Mouse (Mus musculus) limb, embryonic 12.5 days (tissue): ENCODE results near the gene Bicral. TPM values are rescaled to one million over a fixed set of nuclear protein-coding genes. Genes with fewer than 3 reads are reported as not detected.
"Not testable (repeated sequence)": the region's sequence is repeated elsewhere in the genome, so short reads cannot be mapped to it uniquely, and the experiment has no call there.

ENCODE experiments used
- ATAC-seq: fragments of 200-750 bp; cut with Nextera tagmentation; 2 replicates; pipeline ENCODE4 v1.8.0; 2017; ENCODE audit warnings: low read depth, moderate TSS enrichment; ENCODE audit not compliant: insufficient number of reproducible peaks, insufficient read depth, low FRiP score, low TSS enrichment
- H3K27ac ChIP-seq: fragments of 300-500 bp; sonication (generic); 2 replicates; pipeline ENCODE4 v1.5.1; 2016; ENCODE audit warnings: mild to moderate bottlenecking, moderate library complexity
- H3K27me3 ChIP-seq: fragments of 300-500 bp; sonication (generic); 2 replicates; pipeline ENCODE4 v1.6.1; 2016; ENCODE audit warnings: mild to moderate bottlenecking, moderate library complexity
- H3K36me3 ChIP-seq: fragments of 300-500 bp; sonication (generic); 2 replicates; pipeline ENCODE4 v1.6.1; 2016; ENCODE audit warnings: mild to moderate bottlenecking, moderate library complexity
- H3K4me1 ChIP-seq: fragments of 300-500 bp; sonication (generic); replicated peaks from 2 replicates; pipeline ENCODE4 v1.6.1; 2016
- H3K4me2 ChIP-seq: fragments of 300-500 bp; sonication (generic); 2 replicates; pipeline ENCODE4 v1.6.1; 2016; ENCODE audit warnings: mild to moderate bottlenecking, moderate library complexity
- H3K4me3 ChIP-seq: fragments of 300-500 bp; sonication (generic); replicated peaks from 2 replicates; pipeline ENCODE4 v1.5.1; 2016; ENCODE audit warnings: mild to moderate bottlenecking
- H3K9ac ChIP-seq: fragments of 300-500 bp; sonication (generic); replicated peaks from 2 replicates; pipeline ENCODE4 v1.6.1; 2016; ENCODE audit warnings: mild to moderate bottlenecking, moderate library complexity
- H3K9me3 ChIP-seq: fragments of 300-500 bp; sonication (generic); 2 replicates; pipeline ENCODE4 v1.6.1; 2016; ENCODE audit warnings: mild to moderate bottlenecking, moderate library complexity
- WGBS: fragments of 180-500 bp; shearing (Covaris S2); methylation state at CpG from one replicate; pipeline ENCODE4 v1.1.7; 2016; 5-methylcytosine and 5-hydroxymethylcytosine counted together
- polyA plus RNA-seq: library from polyadenylated mRNA; unstranded; fragments of >200 nt; fragmentation: Nextera tagmentation; extraction: Ambion mirVana; gene quantifications from 2 replicates; pipeline ENCODE4 v1.2.1, GENCODE M21; 2016

Gene Bicral
- polyA plus RNA-seq, 1 experiment from 2014 or later, result 4.8 TPM

- under 1% methylated on average over 50 of the region's 50 CpGs for WGBS
- no peaks in the 10 kb centered on the region for H3K27me3 ChIP-seq
- peaks cover 37% of the 10 kb centered on the region for H3K36me3 ChIP-seq
- H3K4me1 ChIP-seq, result peaks cover 24% of the 10 kb centered on the region
- peak within 1 kb of the TSS; percentile 77 for H3K9ac ChIP-seq
- peak; percentile 88 for ATAC-seq
- peak within 1 kb of the TSS; percentile 87 for H3K4me3 ChIP-seq
- peak within 1 kb of the TSS; percentile 82 for H3K27ac ChIP-seq
- peak within 1 kb of the TSS; percentile 78 for H3K4me2 ChIP-seq
- H3K9me3 ChIP-seq, result no peaks in the 10 kb centered on the region
Observed at GRCm38 (mm10) chr17:46772404-46773277, 85.6 kb downstream of the Bicral start, which contains the start of gene 2310039H08Rik. Gene 2310039H08Rik (plus strand): TSS chr17:46772635.

GRCm38 (mm10) chr17:46772038-46772403 lies 86.3 kb downstream of the Bicral start:
- Histone ChIP-seq H3K27me3 (no peaks in the 10 kb centered on the region), H3K9me3 (no peaks in the 10 kb centered on the region), H3K27ac (peak overlapping the region; percentile 82), H3K4me3 (peak overlapping the region; percentile 87), H3K4me2 (peak overlapping the region; percentile 78), H3K9ac (peak overlapping the region; percentile 77; the same call in 1 of the 2 replicates), H3K4me1 (peaks cover 24% of the 10 kb centered on the region), H3K36me3 (peaks cover 30% of the 10 kb centered on the region)
- WGBS, result 12% methylated on average over 5 of the region's 5 CpGs
- no peak for ATAC-seq

- no peak for ATAC-seq
- Histone ChIP-seq H3K27ac (peak overlapping the region; percentile 82; the same call in 1 of the 2 replicates), H3K4me3 (peak overlapping the region; percentile 87), H3K27me3 (no peaks in the 10 kb centered on the region), H3K4me2 (peak overlapping the region; percentile 78), H3K9me3 (no peaks in the 10 kb centered on the region), H3K4me1 (peaks cover 24% of the 10 kb centered on the region), H3K36me3 (peaks cover 26% of the 10 kb centered on the region), H3K9ac (peak overlapping the region; percentile 77; the same call in 1 of the 2 replicates)
- 62% methylated on average over 17 of the region's 17 CpGs for WGBS
Observed at GRCm38 (mm10) chr17:46771616-46772015, 86.7 kb downstream of the Bicral start.

DNA sequence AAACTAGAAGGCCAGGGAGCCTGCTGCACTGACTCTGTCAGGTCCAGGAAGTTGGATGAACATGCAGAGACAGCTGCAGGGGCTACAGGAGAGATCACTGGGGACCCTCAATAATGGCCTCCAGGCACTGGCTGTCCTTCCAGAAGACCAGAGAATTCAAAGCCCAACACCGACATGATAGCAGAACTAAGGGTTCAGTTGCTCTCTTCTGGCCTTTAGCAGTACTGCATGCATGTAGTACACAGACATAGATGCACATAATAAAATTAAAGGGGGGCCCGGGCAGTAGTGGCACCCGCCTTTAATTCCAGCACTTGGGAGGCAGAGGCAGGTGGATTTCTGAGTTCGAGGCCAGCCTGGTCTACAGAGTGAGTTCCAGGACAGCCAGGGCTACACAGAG lies 87.3 kb downstream of the Bicral start:
- H3K4me2 ChIP-seq, result no peak overlapping the region
- H3K9ac ChIP-seq, result no peak overlapping the region
- H3K4me3 ChIP-seq, result no peak overlapping the region
- no peak for ATAC-seq
- H3K27me3 ChIP-seq, result no peaks in the 10 kb centered on the region
- no peak overlapping the region for H3K27ac ChIP-seq
- H3K36me3 ChIP-seq, result peaks cover 20% of the 10 kb centered on the region
- 76% methylated on average over 4 of the region's 4 CpGs for WGBS
- peaks cover 24% of the 10 kb centered on the region for H3K4me1 ChIP-seq
- H3K9me3 ChIP-seq, result no peaks in the 10 kb centered on the region

GRCm38 (mm10) chr17:46770546-46770945 lies 87.7 kb downstream of the Bicral start:
- peaks cover 16% of the 10 kb centered on the region for H3K36me3 ChIP-seq
- H3K4me2 ChIP-seq, result no peak overlapping the region
- peaks cover 24% of the 10 kb centered on the region for H3K4me1 ChIP-seq
- H3K27ac ChIP-seq, result no peak overlapping the region
- no peaks in the 10 kb centered on the region for H3K27me3 ChIP-seq
- no peak overlapping the region for H3K4me3 ChIP-seq
- H3K9me3 ChIP-seq, result no peaks in the 10 kb centered on the region
- WGBS, result 92% methylated on average over 11 of the region's 11 CpGs
- no peak for ATAC-seq
- no peak overlapping the region for H3K9ac ChIP-seq

GRCm38 (mm10) chr17:46767868-46768267 lies 90.4 kb downstream of the Bicral start:
- ATAC-seq, result no peak
- Histone ChIP-seq H3K4me1 (peaks cover 12% of the 10 kb centered on the region), H3K27ac (no peak overlapping the region), H3K36me3 (no peaks in the 10 kb centered on the region), H3K4me2 (no peak overlapping the region), H3K27me3 (no peaks in the 10 kb centered on the region), H3K9me3 (no peaks in the 10 kb centered on the region), H3K4me3 (no peak overlapping the region), H3K9ac (no peak overlapping the region; the same call in 1 of the 2 replicates)
- 41% methylated on average over 8 of the region's 8 CpGs for WGBS

- not testable (repeated sequence) for H3K9ac ChIP-seq, H3K4me1 ChIP-seq, H3K27ac ChIP-seq, H3K4me3 ChIP-seq, H3K27me3 ChIP-seq, H3K9me3 ChIP-seq, H3K4me2 ChIP-seq, H3K36me3 ChIP-seq, ATAC-seq
- 68% methylated on average over 9 of the region's 9 CpGs for WGBS
Observed at GRCm38 (mm10) chr17:46764916-46765315, 93.4 kb downstream of the Bicral start.

GRCm38 (mm10) chr17:46763544-46763943 lies 94.7 kb downstream of the Bicral start, which contains the start of gene Ptcra:
Gene Ptcra (minus strand): TSS chr17:46763712.
- WGBS, result 61% methylated on average over 2 of the region's 2 CpGs
- Histone ChIP-seq H3K9ac (no peak within 1 kb of the TSS), H3K4me1 (0 out of 2 replicates have a peak, but pooled peaks cover 6% of the 10 kb centered on the region), H3K4me2 (no peak within 1 kb of the TSS), H3K27me3 (no peaks in the 10 kb centered on the region), H3K9me3 (no peaks in the 10 kb centered on the region), H3K27ac (no peak within 1 kb of the TSS), H3K36me3 (no peaks in the 10 kb centered on the region), H3K4me3 (no peak within 1 kb of the TSS)
- no peak for ATAC-seq

DNA sequence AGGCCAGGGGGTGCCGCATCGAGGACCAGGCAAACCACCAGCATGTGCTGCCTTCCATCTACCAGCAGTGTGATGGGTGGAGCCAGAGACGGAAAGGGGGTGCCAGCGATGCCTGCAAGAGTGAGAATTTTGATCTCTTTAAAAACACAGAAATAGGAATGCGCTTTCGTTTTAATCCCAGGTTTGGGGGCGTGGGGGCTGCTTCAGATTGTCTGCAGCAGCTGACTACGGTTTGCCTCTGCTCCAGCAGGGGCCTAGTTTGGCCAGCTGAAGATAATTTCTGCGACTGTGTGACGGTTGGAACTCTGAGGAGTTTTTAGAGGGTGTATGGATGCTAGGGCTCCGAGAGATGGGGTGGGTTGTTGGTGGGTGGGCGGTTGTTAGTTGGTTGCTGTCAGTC lies 99.5 kb downstream of the Bicral start:
- H3K27ac ChIP-seq, result no peak overlapping the region
- no peaks in the 10 kb centered on the region for H3K27me3 ChIP-seq
- no peaks in the 10 kb centered on the region for H3K36me3 ChIP-seq
- 82% methylated on average over 12 of the region's 12 CpGs for whole genome bisulfite sequencing
- H3K4me2 ChIP-seq, result no peak overlapping the region
- peaks cover 8% of the 10 kb centered on the region for H3K4me1 ChIP-seq
- no peaks in the 10 kb centered on the region for H3K9me3 ChIP-seq
- no peak for ATAC-seq
- H3K9ac ChIP-seq, result no peak overlapping the region
- H3K4me3 ChIP-seq, result no peak overlapping the region

DNA sequence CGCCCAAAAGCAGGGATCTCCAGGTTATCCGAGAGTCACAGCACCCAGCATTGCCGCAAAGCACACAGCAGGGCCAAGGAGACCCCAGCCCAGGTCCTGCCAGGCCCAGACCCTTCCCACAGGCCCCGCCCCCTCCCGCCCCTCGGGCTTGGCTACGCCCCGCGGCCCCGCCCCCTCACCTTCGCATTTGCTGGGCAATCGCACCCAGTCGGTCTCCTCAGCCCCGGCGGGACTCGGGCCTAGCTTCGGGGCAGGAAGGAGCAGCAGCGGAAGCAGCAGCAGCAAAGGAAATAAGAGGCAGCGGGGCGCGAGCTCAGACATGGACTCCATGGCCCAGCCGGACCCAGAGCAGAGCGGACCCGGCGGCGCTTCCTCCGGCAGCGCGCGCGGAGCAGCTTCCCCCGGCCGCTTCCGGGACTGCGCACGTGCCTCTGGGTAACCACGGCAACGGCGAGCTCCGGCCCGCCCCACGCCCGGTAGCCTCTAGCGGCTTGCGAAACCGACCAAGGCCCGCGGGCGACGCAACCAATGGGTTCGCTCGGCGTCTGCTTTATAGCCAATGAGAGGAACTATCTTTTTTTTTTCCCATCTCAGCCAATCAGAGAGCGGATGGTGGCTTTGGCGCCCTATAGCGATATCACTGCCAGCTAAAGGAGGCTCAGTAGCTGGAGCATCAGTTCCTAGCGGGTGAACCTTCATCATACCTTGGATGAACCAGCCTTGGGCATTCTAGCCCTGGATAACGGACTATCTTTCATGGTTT lies 106.3 kb downstream of the Bicral start, which contains the start of gene Cnpy3:
Cnpy3 (minus strand) TSS at position 421 of the 763 bp plus-strand sequence.
- H3K27me3 ChIP-seq, result no peaks in the 10 kb centered on the region
- H3K4me2 ChIP-seq, result peak within 1 kb of the TSS; percentile 70
- H3K4me1 ChIP-seq, result peaks cover 22% of the 10 kb centered on the region
- ATAC-seq, result peak; percentile 94
- H3K27ac ChIP-seq, result peak within 1 kb of the TSS; percentile 92
- peak within 1 kb of the TSS; percentile 77 for H3K4me3 ChIP-seq
- no peaks in the 10 kb centered on the region for H3K9me3 ChIP-seq
- H3K9ac ChIP-seq, result peak within 1 kb of the TSS; percentile 74
- under 1% methylated on average over 58 of the region's 58 CpGs for WGBS
- H3K36me3 ChIP-seq, result peaks cover 12% of the 10 kb centered on the region
